11 mouse cellular contexts compared by ENCODE assay signal in genomic region chr4:42879829-42880676, GRCm38 (mm10). TPM values are rescaled to one million over a fixed set of nuclear protein-coding genes. Genes with fewer than 3 reads are reported as not detected.
A peak's percentile ranks its signal among the peaks of the same experiment; 100 is the strongest.
DNase-seq lines count a peak whose midpoint lies in the region; ATAC-seq lines count a peak whose summit lies in the region.
"Had no signal": no experiment of that assay in that cellular context is flagged by ENCODE, and none has a peak within 500 bp of the region (broad histone marks: within the 10 kb centered on the region; RNA-seq: fewer than 3 reads in every experiment).

No protein-coding gene starts in this region.

- 48% methylated on average over 16 of the region's 16 CpGs for whole genome bisulfite sequencing in heart, embryonic 12.5 days

- peak overlapping the region; percentile 26; the same call in 1 of the 2 replicates for H3K27ac ChIP-seq in heart, embryonic 12.5 days (ENCODE audit: poor library complexity, severe bottlenecking)

- no peak overlapping the region for H3K4me2 ChIP-seq in heart, embryonic 12.5 days

- no peak overlapping the region for H3K4me3 ChIP-seq in heart, embryonic 12.5 days
- H3K4me3 ChIP-seq: megakaryocyte, embryonic 14.5 days had no signal

- no peak for DNase-seq in heart, adult 9 months (ENCODE audit: low spot score in 2 of 2)
- peak; percentile 12 for DNase-seq in 416B (ENCODE audit: low read depth)
- peak; percentile 68 for DNase-seq in c-Kit-positive CD71-positive TER-119-positive erythroid progenitor cells, embryonic 14.5 days (ENCODE audit: low spot score)
- no peak for DNase-seq in thymus, postnatal 4 days
- DNase-seq in cerebellum, adult 8-10 months: no peak
- no peak for DNase-seq in testis, postnatal 14 days (ENCODE audit: low spot score)
- DNase-seq: embryo, embryonic 11 days had no signal

- no peaks in the 10 kb centered on the region for H3K36me3 ChIP-seq in heart, embryonic 12.5 days

- ATAC-seq in heart, embryonic 12.5 days (ENCODE audit: insufficient number of reproducible peaks, low FRiP score): peak; percentile 90
- peak; percentile 82 for ATAC-seq in megakaryocyte, adult 5-6 weeks (ENCODE audit: poor library complexity, severe bottlenecking)
- ATAC-seq: hindbrain, embryonic 16.5 days had no signal

- H3K9ac ChIP-seq in heart, embryonic 12.5 days: 0 out of 2 replicates have a peak overlapping the region, but pooled peaks have one; percentile 12

- H3K9me3 ChIP-seq in heart, embryonic 12.5 days (replicated peaks): no peaks in the 10 kb centered on the region
- H3K9me3 ChIP-seq: megakaryocyte, embryonic 14.5 days had no signal

- peaks cover 5% of the 10 kb centered on the region; the same call in 1 of the 2 replicates for H3K4me1 ChIP-seq in heart, embryonic 12.5 days (replicated peaks)

- H3K27me3 ChIP-seq in heart, embryonic 12.5 days (replicated peaks): peaks cover 3% of the 10 kb centered on the region; the same call in 1 of the 2 replicates

RNA-seq across cellular contexts. Expression of gene Fam205c, which starts 6.0 kb away (rescaled TPM):
- 0.37 and 0.60 TPM in 2 replicates for polyA plus RNA-seq in heart, embryonic 12.5 days (2016; fragmentation: Nextera tagmentation; extraction: Ambion mirVana)
- total RNA-seq in megakaryocyte, adult 5-6 weeks (2015): not detected in 2 replicates
- not detected in 2 replicates for total RNA-seq in megakaryocyte, adult 5-6 weeks (2017)

RNA-seq across cellular contexts. Expression of gene Gm12394, which starts 23.5 kb away (rescaled TPM):
- polyA plus RNA-seq in heart, embryonic 12.5 days (2016; fragmentation: Nextera tagmentation; extraction: Ambion mirVana): 0.11 TPM in 1 of 2 replicates, not detected in the other
- total RNA-seq in megakaryocyte, adult 5-6 weeks (2015): not detected in 2 replicates
- total RNA-seq in megakaryocyte, adult 5-6 weeks (2017): not detected in 2 replicates

RNA-seq across cellular contexts. Expression of gene Fam205a1, which starts 26.4 kb away (rescaled TPM):
- 0.04 TPM in 1 of 2 replicates, not detected in the other for polyA plus RNA-seq in heart, embryonic 12.5 days (2016; fragmentation: Nextera tagmentation; extraction: Ambion mirVana)
- 0.11 TPM in 1 of 2 replicates, not detected in the other for total RNA-seq in megakaryocyte, adult 5-6 weeks (2015)
- not detected in 2 replicates for total RNA-seq in megakaryocyte, adult 5-6 weeks (2017)

RNA-seq across cellular contexts. Expression of gene Phf24, which starts 36.4 kb away (rescaled TPM):
- 3.4 and 3.9 TPM in 2 replicates for polyA plus RNA-seq in heart, embryonic 12.5 days (2016; fragmentation: Nextera tagmentation; extraction: Ambion mirVana)
- total RNA-seq in megakaryocyte, adult 5-6 weeks (2015): not detected in 2 replicates
- under 0.01 TPM in 1 of 2 replicates, not detected in the other for total RNA-seq in megakaryocyte, adult 5-6 weeks (2017)

Comparison
In these comparisons a context has a peak if more than half of its experiments do, and no peak if none do; other contexts are left out.
1. DNase-seq: peak in 416B (single experiment) and c-Kit-positive CD71-positive TER-119-positive erythroid progenitor cells, embryonic 14.5 days (single experiment); none in heart, adult 9 months (0 of 2), thymus, postnatal 4 days (single experiment), cerebellum, adult 8-10 months (single experiment) and testis, postnatal 14 days (single experiment).